Mouse (Mus musculus) monocyte, adult 5-6 weeks (primary cell): ENCODE measurements around the gene Hist1h3e. TPM values are rescaled to one million over a fixed set of nuclear protein-coding genes. Genes with fewer than 3 reads are reported as not detected.
"Not testable (repeated sequence)": the region's sequence is repeated elsewhere in the genome, so short reads cannot be mapped to it uniquely, and the experiment has no call there.

Experiments used
- ATAC-seq: fragments of 153-309, 156-312 bp; replicated peaks from 2 replicates; pipeline ENCODE4 v1.8.0; 2017; ENCODE audit warnings: mild to moderate bottlenecking; ENCODE audit not compliant: low TSS enrichment, insufficient number of reproducible peaks, severe bottlenecking, poor library complexity, low FRiP score
- total RNA-seq: library from RNA; stranded (forward); fragments of 200-1000, 200-491, 200-594 nt; gene quantifications from 3 replicates; pipeline ENCODE4 v1.2.3, GENCODE M21; 2017

Gene Hist1h3e
- total RNA-seq, 1 experiment from 2014 or later = 12.4 TPM

DNA sequence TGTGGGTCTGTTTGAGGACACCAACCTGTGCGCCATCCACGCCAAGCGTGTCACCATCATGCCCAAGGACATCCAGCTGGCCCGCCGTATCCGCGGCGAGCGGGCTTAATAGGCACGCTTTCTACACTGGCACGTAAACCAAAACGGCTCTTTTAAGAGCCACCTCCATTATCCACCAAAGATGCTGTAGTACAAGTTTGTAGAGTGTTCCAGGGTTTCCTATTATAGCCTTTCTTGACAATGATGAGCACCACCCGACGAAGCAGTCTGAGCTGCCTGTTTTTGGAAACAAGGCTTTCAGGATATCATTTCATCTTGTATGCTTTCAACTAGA lies 17.4 kb downstream of the Hist1h3e start:
- ATAC-seq = not testable (repeated sequence)

DNA sequence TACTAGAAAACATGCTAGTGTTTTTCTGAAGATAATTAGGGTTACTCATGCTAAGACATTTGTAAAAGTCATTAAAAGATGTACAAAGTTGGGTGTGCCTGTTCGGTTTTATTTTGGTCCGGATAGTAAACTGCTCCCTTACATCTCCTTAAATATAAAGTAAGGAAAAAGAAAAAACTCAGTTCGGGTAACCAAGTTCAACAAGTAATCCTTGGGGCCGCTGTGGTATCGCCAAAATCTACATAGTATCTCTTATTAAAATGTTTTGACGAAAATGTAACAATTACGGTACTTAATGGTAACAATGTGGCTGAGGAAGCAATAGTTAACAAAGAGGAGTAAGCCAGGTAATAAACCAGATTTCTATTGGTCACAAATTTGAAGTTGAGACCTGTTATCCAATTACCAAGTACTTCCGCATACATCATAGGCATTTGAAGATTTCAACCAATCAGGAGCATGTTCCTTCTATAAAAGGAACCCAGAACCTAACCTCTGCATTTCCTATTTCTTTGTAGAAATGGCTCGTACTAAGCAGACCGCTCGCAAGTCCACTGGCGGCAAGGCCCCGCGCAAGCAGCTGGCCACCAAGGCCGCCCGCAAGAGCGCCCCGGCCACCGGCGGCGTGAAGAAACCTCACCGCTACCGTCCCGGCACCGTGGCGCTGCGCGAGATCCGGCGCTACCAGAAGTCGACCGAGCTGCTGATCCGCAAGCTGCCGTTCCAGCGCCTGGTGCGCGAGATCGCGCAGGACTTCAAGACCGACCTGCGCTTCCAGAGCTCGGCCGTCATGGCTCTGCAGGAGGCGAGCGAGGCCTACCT lies 18.0 kb downstream of the Hist1h3e start, which contains the start of gene Hist1h3f:
Gene Hist1h3f (plus strand): TSS at position 88 of the 822 bp plus-strand sequence.
- peak; percentile 92 for ATAC-seq

DNA sequence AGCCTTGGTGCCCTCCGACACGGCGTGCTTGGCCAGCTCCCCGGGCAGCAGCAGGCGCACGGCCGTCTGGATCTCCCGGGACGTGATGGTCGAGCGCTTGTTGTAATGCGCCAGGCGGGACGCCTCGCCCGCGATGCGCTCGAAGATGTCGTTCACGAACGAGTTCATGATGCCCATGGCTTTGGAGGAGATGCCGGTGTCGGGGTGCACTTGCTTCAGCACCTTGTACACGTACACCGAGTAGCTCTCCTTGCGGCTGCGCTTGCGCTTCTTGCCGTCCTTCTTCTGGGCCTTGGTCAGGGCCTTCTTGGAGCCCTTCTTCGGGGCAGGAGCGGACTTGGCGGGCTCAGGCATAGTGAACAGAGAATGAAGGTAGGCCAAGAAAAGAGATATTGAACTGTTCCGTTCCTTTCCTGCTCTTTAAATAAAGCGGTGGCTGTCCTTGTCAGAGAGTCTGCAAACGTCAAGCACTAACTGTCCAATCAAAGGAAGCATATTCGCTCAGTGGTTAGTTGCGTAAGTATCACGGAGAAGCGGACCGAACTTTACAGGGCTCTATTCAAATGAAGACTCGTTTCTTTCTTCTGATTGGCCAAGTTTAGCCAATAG lies 19.1 kb downstream of the Hist1h3e start, which contains the start of gene Hist1h2bh:
Gene Hist1h2bh (minus strand): TSS at position 394 of the 609 bp plus-strand sequence.
- peak; percentile 98 for ATAC-seq

DNA sequence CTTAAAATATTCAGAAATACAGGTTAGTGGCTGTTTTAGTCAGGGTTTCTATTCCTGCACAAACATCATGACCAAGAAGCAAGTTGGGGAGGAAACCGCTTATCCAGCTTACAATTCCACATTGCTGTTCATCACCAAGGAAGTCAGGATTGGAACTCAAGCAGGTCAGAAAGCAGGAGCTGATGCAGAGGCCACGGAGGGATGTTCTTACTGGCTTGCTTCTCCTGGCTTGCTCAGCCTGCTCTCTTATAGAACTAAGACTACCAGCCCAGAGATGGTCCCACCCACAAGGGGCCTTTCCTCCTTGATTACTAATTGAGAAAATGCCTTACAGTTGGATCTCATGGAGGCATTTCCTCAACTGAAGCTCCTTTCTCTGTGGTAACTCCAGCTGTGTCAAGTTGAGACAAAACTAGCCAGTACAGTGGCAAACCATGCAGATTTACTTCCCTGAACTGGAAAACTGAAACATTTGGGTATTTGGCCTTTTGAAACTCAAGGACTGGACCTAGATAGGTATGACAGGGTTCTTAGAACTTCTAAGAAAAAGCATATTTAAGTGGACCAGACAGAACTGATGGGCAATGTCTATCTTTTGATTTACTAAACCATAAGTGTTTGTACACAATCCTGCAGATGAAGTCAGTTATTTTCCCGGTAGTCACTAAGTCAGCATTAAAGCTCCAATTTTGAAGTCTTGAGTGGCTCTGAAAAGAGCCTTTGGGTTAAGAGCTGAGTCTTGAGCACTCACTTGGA lies 19.8 kb downstream of the Hist1h3e start:
- ATAC-seq = not testable (repeated sequence)

DNA sequence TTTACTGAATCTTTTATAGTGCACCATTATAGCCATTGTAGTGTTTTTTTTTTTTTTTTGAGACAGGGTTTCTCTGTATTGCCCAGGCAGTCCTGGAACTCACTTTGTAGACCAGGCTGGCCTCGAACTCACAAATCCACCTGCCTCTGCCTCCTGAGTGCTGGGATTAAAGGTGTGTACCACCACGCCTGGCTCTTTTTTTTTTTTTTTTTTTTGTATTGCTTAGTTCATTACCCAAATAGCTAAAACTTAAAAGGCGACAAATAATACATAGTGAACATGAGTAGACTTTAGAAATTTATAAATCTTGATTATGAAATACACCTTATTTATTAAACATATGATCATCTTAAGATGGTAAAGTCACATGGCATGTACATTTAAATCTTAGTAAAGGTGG lies 20.7 kb downstream of the Hist1h3e start:
- ATAC-seq = no peak

DNA sequence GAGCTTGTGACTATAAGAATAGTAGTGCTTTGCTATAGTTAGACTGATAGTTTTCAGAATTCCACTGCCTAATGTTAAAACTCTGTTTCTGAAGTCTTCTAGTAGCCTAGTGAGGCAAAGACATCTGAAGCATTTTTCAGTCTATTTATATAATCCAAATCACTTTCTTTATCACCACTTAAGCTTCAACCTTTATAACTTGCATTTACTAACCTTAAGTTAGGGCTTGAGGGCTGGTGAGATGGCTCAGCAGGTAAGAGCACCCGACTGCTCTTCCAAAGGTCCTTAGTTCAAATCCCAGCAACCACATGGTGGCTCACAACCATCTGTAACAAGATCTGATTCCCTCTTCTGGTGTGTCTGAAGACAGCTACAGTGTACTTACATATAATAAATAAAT lies 22.3 kb downstream of the Hist1h3e start:
- not testable (repeated sequence) for ATAC-seq

DNA sequence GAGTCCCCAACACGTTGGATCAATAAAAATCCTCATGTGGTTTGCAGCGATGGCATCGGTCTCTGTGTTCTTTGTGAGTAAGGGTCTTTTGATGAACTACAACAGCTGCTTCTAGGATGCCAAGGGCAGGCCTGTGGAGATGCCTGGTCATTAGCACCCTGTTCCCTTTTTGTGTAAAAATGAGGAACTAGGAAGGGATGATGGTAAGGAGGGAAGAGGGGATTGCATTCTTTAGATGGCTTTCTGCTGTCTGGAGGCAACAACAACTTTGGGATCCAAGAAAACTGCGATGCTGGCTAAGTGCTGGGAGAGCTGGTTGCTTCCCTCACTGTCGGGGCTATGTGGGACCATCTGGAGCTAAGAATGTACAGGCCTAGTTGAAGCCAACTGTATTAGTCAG lies 23.9 kb downstream of the Hist1h3e start:
- ATAC-seq = 0 out of 2 replicates have a peak, but pooled peaks have one; percentile 28

DNA sequence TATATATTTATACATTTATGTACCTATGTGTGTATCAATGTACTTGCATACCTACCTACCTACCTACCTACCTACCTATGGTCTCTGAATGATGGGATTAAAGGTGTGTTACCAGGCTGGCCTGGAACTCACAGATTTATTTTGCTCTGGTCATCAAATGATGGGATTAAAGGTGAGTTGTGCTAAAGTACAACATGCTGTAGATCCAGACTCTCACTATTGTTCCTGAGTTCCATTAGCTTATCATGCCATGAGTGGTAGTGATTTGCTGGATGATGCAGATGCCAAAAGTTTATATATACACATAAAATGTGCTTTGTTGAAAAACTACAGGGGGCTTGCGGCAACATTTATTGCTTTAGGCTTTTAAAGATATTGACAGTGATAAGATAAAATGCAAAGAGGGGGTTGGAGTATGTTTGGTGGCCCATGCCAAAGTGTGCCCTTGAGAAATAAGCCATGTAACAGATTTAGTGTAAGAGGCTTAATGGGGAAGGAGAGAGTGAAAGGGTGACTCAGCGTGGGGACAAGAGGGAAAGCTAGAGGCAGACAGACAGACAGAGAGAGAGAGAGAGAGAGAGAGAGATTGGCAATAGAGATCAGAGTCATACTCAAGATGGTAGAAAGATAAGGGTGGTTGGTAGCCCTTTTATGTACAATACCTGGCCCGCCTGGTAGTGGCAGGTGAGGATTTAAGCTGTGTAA lies 25.0 kb downstream of the Hist1h3e start:
- ATAC-seq = no peak

DNA sequence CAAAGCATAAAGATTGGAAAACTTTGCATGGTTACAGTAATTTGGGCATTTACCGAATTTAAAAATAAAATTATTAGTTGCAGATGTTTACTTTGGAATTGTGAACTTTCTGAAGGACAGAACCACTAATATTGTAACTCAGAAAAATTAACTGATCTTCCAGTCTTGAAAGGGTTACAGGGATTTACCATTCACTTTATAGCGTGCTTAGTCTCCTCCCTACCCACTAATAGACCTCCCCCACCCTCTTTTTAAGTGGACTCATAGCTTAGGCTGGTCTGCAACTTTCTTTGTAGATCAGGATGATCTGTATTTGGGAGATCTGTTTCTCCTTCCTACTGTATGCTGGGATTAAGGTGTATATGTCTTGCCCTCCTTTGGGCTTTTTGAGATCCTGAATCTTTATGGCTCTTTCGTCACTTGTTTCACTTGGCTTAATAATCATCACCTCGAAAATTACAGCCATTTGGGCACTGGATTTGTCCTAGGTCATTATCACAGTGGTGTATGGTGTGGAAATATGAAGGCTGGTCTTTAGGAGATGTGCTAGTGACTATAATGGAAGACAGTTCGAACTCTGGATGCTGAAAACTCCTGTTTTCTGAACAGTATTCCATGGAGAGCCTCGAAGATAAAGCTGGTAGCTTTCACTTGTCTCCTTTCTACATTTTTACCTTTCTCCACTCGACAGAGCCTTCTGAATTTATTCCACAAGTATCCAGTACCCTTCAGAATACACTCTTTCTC lies 25.9 kb downstream of the Hist1h3e start:
- ATAC-seq = no peak

DNA sequence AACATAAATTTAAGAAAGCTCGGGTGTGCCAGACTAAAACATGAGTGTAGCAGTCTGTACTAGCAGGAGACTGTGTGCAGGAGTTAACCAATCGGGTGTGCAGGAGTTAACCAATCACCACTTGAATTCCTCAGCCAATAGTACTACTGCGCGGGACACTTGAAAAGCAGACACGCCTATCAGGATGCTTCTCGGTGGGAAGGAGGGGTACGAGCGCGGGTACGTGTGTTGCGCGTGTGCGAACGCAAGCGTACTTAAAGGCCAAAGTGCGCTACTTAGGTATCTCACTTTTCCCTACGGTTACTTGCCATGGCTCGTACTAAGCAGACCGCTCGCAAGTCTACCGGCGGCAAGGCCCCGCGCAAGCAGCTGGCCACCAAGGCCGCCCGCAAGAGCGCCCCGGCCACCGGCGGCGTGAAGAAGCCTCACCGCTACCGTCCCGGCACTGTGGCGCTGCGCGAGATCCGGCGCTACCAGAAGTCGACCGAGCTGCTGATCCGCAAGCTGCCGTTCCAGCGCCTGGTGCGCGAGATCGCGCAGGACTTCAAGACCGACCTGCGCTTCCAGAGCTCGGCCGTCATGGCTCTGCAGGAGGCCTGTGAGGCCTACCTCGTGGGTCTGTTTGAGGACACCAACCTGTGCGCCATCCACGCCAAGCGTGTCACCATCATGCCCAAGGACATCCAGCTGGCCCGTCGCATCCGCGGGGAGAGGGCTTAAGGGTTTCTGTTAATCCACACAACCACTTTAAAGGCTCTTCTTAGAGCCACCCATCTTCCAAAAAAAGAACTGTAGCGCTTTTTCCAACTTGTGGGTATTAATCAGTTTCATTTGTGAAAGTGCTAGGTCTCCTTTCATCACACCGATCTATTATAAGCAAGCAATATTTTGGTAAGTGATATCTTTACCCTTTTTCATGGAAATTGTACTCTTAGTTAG lies 26.8 kb downstream of the Hist1h3e start, which contains the start of gene Hist1h3g:
Gene Hist1h3g (plus strand): TSS at position 286 of the 939 bp plus-strand sequence.
- peak; percentile 79 for ATAC-seq

DNA sequence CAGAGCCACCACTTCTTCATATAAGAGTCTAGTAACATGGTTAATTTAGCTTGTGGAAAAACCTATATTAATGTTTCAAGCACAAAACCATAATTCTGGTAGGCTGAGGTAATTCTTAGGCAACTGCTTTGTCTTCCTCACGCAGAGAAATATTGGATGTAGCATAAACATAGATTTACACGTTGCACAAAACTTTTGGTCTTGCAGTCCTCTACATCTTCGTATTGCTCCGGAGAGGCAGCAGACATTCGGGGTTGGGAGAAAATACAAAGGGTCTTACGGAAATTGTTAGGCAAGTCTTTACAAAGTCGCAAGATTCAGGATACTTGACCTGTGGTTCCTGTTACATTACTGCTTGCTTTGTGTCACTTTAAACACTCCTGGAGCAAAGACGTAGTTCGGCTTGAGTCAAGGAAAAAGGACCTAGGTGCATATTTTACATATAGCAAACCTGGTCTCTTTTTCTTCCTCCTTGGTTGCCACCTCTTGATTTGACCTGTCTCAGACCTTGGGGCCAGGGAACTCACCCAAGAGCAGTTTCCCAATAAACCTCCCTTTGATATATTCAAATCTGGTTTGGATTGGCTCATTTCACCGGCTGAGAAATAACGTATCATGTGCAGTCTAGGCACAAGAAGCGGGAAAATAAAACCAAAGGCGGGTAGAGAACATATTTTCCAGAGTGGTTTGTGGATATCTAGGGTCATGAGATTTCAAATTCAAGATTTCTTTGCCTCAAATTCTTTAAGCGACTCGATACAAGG lies 27.6 kb downstream of the Hist1h3e start:
- no peak for ATAC-seq

DNA sequence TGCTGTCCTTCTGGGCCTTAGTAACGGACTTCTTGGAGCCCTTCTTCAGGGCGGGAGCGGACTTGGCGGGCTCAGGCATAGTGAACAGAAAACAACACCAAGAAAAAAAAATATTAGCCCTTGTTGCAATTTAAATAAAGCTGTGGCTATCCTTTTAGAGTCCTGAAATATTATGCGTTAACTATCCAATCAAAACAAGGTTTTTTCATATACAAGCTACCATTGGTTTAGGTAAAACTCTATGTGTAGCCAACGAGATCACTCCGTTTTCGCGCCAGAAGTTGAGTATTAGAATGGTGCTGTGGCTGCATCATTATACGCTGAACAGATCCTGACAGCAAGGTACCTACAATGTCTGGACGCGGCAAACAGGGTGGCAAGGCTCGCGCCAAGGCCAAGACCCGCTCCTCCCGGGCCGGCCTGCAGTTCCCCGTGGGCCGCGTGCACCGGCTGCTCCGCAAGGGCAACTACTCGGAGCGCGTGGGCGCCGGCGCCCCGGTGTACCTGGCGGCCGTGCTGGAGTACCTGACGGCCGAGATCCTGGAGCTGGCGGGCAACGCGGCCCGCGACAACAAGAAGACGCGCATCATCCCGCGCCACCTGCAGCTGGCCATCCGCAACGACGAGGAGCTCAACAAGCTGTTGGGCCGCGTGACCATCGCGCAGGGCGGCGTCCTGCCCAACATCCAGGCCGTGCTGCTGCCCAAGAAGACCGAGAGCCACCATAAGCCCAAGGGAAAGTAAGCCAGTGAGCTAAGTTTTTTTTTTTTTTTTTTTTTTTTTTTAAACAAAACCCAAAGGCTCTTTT lies 28.4 kb downstream of the Hist1h3e start, which contains the start of gene Hist1h2af:
Gene Hist1h2af (plus strand): TSS at position 347 of the 808 bp plus-strand sequence.
- peak; percentile 49 for ATAC-seq

DNA sequence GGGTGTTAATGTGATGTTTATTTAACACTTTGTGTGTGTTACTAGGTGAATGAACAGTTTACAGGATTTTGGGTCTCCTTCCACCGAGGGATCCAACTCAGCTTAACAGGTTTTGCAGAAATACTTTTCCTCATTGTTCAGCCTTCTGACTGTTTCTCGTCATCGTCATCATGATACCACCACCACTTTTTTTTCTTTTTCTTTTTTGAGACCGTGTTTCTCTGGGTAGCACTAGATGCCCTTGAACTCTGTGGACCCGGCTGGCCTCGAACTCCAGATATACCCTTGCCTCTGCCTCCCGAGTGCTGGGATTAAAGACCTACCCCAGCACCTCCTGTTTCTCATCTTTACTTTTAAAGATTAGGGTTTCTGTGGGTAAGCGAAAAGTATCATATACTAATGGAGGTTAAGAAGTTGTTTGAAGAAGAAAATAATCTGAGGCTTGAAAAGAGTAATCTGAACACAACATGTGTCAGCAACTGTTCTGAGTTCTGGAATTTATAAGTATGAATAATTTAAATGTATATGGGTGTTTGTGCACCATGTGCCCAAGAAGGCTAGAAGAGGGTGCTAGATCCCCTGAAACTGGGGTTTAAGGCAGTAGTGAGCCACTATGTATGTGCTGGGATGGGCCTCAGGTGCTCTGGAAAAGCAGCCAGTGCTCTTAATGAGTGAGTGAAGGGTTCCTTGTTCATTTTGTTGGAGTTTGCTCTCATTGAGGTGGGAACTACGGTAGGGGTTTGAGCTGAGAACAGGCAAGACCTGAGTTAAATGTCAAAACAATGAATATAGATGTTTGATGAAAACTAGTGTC lies 29.7 kb downstream of the Hist1h3e start:
- no peak for ATAC-seq

DNA sequence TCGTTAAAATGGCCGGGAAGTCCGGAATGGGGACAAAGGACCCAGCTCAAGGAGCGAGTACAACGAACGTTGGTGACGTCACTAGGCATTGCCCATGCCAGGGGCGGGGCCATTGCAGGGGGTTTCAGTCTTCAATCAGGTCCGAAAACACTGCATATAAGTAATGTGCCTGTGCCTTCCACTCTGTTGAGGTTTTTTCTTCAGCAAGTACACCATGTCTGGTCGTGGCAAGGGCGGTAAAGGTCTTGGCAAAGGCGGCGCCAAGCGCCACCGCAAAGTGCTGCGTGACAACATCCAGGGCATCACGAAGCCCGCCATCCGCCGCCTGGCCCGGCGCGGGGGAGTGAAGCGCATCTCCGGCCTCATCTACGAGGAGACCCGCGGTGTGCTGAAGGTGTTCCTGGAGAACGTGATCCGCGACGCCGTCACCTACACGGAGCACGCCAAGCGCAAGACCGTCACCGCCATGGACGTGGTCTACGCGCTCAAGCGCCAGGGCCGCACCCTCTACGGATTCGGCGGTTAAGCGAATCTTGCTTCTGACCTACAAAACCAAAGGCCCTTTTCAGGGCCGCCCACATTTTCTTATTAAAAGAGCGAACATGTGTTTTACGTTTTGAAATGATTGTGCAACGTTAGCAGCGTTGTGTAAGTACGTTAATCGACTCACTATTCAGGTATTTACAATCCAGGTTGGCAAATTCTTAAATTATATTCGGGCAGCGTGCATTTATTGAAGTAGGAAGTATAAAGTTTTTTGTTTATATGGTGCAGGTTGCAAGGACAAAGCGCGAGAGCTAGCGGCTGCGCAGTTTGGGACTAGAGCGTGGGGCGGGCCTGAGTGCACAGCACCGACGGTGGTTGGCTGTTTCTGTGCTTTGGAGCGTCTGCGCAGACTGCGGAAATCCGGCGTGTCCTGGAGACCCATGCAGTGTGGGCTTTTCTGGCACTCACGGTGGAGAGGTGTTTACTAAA lies 31.0 kb downstream of the Hist1h3e start, which contains the start of gene Hist1h4h:
Gene Hist1h4h (plus strand): TSS at position 150 of the 975 bp plus-strand sequence.
- peak; percentile 80 for ATAC-seq
